Mouse (Mus musculus): Measurements from ENCODE around the gene Cst9. TPM values are rescaled to one million over a fixed set of nuclear protein-coding genes. Genes with fewer than 3 reads are reported as not detected.

Cst9 gene
- not detected in 2 replicates for polyA plus RNA-seq (2015; fragmentation: Nextera tagmentation; extraction: Ambion mirVana)

- TF ChIP-seq EP300 (optimal IDR thresholded peaks at IDR 0.05) (no peak), CTCF (IDR thresholded peaks at IDR 0.05; ENCODE audit: low read depth) (no peak)
- 40% methylated on average over 4 of the region's 4 CpGs for WGBS
Measured at GRCm38 (mm10) chr2:148834912-148835311, at the start of gene Cst9. Gene Cst9, plus strand, starts transcription at chr2:148835147.

GRCm38 (mm10) chr2:148789142-148789541 lies 45.8 kb upstream of the Cst9 start, which contains the start of gene Cst12:
Gene Cst12, plus strand, starts transcription at chr2:148789361.
- H3K27ac ChIP-seq (replicated peaks), result no peak within 1 kb of the TSS
- no peak within 1 kb of the TSS for H3K9ac ChIP-seq (ENCODE audit: low read length)
- ATAC-seq (ENCODE audit: low FRiP score, low TSS enrichment) (no peak), DNase-seq (ENCODE audit: low spot score) (no peak)
- H3K4me3 ChIP-seq (ENCODE audit: low read depth, low read length), result no peak within 1 kb of the TSS
- no peaks in the 10 kb centered on the region for H3K27me3 ChIP-seq (ENCODE audit: control insufficient read depth, insufficient read depth, low read length)
- no peaks in the 10 kb centered on the region for H3K4me1 ChIP-seq (replicated peaks; ENCODE audit: control insufficient read depth, insufficient read depth)
- no peaks in the 10 kb centered on the region for H3K9me3 ChIP-seq (ENCODE audit: control insufficient read depth, low read length)
- WGBS, result 93% methylated on average over 6 of the region's 6 CpGs
- H3K4me2 ChIP-seq (replicated peaks; ENCODE audit: low read depth), result no peak within 1 kb of the TSS
- no peak for TF ChIP-seq CTCF (IDR thresholded peaks at IDR 0.05; ENCODE audit: low read depth)
- no peak for TF ChIP-seq EP300 (optimal IDR thresholded peaks at IDR 0.05)
- no peaks in the 10 kb centered on the region for H3K36me3 ChIP-seq (ENCODE audit: control insufficient read depth, insufficient read depth, low read length)

More at GRCm38 (mm10) chr2:148834912-148835311, at the start of gene Cst9:
- no peaks in the 10 kb centered on the region for H3K27me3 ChIP-seq (ENCODE audit: control insufficient read depth, insufficient read depth, low read length)
- H3K4me2 ChIP-seq (replicated peaks; ENCODE audit: low read depth), result no peak within 1 kb of the TSS
- H3K9me3 ChIP-seq (ENCODE audit: control insufficient read depth, low read length), result no peaks in the 10 kb centered on the region
- no peak within 1 kb of the TSS for H3K27ac ChIP-seq (replicated peaks)
- DNase-seq (ENCODE audit: low spot score) (no peak), ATAC-seq (ENCODE audit: low FRiP score, low TSS enrichment) (no peak)
- no peaks in the 10 kb centered on the region for H3K4me1 ChIP-seq (replicated peaks; ENCODE audit: control insufficient read depth, insufficient read depth)
- H3K4me3 ChIP-seq (ENCODE audit: low read depth, low read length), result no peak within 1 kb of the TSS
- no peak within 1 kb of the TSS for H3K9ac ChIP-seq (ENCODE audit: low read length)
- H3K36me3 ChIP-seq (ENCODE audit: control insufficient read depth, insufficient read depth, low read length), result no peaks in the 10 kb centered on the region

GRCm38 (mm10) chr2:148798485-148798884 lies 36.5 kb upstream of the Cst9 start, which contains the start of gene Cst8:
Gene Cst8, plus strand, starts transcription at chr2:148798785.
- Histone ChIP-seq H3K9ac (ENCODE audit: low read length) (no peak within 1 kb of the TSS), H3K27ac (replicated peaks) (no peak within 1 kb of the TSS), H3K27me3 (ENCODE audit: control insufficient read depth, insufficient read depth, low read length) (no peaks in the 10 kb centered on the region), H3K9me3 (ENCODE audit: control insufficient read depth, low read length) (no peaks in the 10 kb centered on the region), H3K4me3 (ENCODE audit: low read depth, low read length) (no peak within 1 kb of the TSS), H3K4me2 (replicated peaks; ENCODE audit: low read depth) (no peak within 1 kb of the TSS), H3K4me1 (replicated peaks; ENCODE audit: control insufficient read depth, insufficient read depth) (no peaks in the 10 kb centered on the region), H3K36me3 (ENCODE audit: control insufficient read depth, insufficient read depth, low read length) (no peaks in the 10 kb centered on the region)
- TF ChIP-seq EP300 (optimal IDR thresholded peaks at IDR 0.05) (no peak), CTCF (IDR thresholded peaks at IDR 0.05; ENCODE audit: low read depth) (no peak)
- DNase-seq (ENCODE audit: low spot score), result no peak
- 84% methylated on average over 1 of the region's 1 CpGs for WGBS
- ATAC-seq (ENCODE audit: low FRiP score, low TSS enrichment), result no peak

- 41% methylated on average over 3 of the region's 3 CpGs for WGBS
- TF ChIP-seq CTCF (IDR thresholded peaks at IDR 0.05; ENCODE audit: low read depth) (no peak), EP300 (optimal IDR thresholded peaks at IDR 0.05) (no peak)
- ATAC-seq (ENCODE audit: low FRiP score, low TSS enrichment) (peak; percentile 47; the same call in 1 of the 2 replicates), DNase-seq (ENCODE audit: low spot score) (no peak)
- no peaks in the 10 kb centered on the region for H3K27me3 ChIP-seq (ENCODE audit: control insufficient read depth, insufficient read depth, low read length)
- no peak overlapping the region for H3K4me2 ChIP-seq (replicated peaks; ENCODE audit: low read depth)
- no peaks in the 10 kb centered on the region for H3K4me1 ChIP-seq (replicated peaks; ENCODE audit: control insufficient read depth, insufficient read depth)
- no peaks in the 10 kb centered on the region for H3K9me3 ChIP-seq (ENCODE audit: control insufficient read depth, low read length)
- no peak overlapping the region for H3K9ac ChIP-seq (ENCODE audit: low read length)
- no peaks in the 10 kb centered on the region for H3K36me3 ChIP-seq (ENCODE audit: control insufficient read depth, insufficient read depth, low read length)
- no peak overlapping the region for H3K4me3 ChIP-seq (ENCODE audit: low read depth, low read length)
- H3K27ac ChIP-seq (replicated peaks), result no peak overlapping the region
Measured at GRCm38 (mm10) chr2:148801491-148801921, 33.4 kb upstream of the Cst9 start.

GRCm38 (mm10) chr2:148806696-148807095 lies 28.3 kb upstream of the Cst9 start:
- no peaks in the 10 kb centered on the region for H3K4me1 ChIP-seq (replicated peaks; ENCODE audit: control insufficient read depth, insufficient read depth)
- ATAC-seq (ENCODE audit: low FRiP score, low TSS enrichment) (no peak), DNase-seq (ENCODE audit: low spot score) (no peak)
- H3K4me3 ChIP-seq (ENCODE audit: low read depth, low read length), result no peak overlapping the region
- no peak overlapping the region for H3K27ac ChIP-seq (replicated peaks)
- 51% methylated on average over 6 of the region's 6 CpGs for WGBS
- no peaks in the 10 kb centered on the region for H3K36me3 ChIP-seq (ENCODE audit: control insufficient read depth, insufficient read depth, low read length)
- H3K27me3 ChIP-seq (ENCODE audit: control insufficient read depth, insufficient read depth, low read length), result no peaks in the 10 kb centered on the region
- TF ChIP-seq CTCF (IDR thresholded peaks at IDR 0.05; ENCODE audit: low read depth) (no peak), EP300 (optimal IDR thresholded peaks at IDR 0.05) (no peak)
- H3K9me3 ChIP-seq (ENCODE audit: control insufficient read depth, low read length), result no peaks in the 10 kb centered on the region
- no peak overlapping the region for H3K9ac ChIP-seq (ENCODE audit: low read length)
- no peak overlapping the region for H3K4me2 ChIP-seq (replicated peaks; ENCODE audit: low read depth)

- no peaks in the 10 kb centered on the region for H3K36me3 ChIP-seq (ENCODE audit: control insufficient read depth, insufficient read depth, low read length)
- no peaks in the 10 kb centered on the region for H3K27me3 ChIP-seq (ENCODE audit: control insufficient read depth, insufficient read depth, low read length)
- TF ChIP-seq CTCF (IDR thresholded peaks at IDR 0.05; ENCODE audit: low read depth) (no peak), EP300 (optimal IDR thresholded peaks at IDR 0.05) (no peak)
- H3K4me1 ChIP-seq (replicated peaks; ENCODE audit: control insufficient read depth, insufficient read depth), result no peaks in the 10 kb centered on the region
- ATAC-seq (ENCODE audit: low FRiP score, low TSS enrichment) (no peak), DNase-seq (ENCODE audit: low spot score) (no peak)
- no peak within 1 kb of the TSS for H3K27ac ChIP-seq (replicated peaks)
- H3K4me3 ChIP-seq (ENCODE audit: low read depth, low read length), result no peak within 1 kb of the TSS
- H3K9ac ChIP-seq (ENCODE audit: low read length), result no peak within 1 kb of the TSS
- no peaks in the 10 kb centered on the region for H3K9me3 ChIP-seq (ENCODE audit: control insufficient read depth, low read length)
- H3K4me2 ChIP-seq (replicated peaks; ENCODE audit: low read depth), result no peak within 1 kb of the TSS
Measured at GRCm38 (mm10) chr2:148819909-148820308, 15.0 kb upstream of the Cst9 start, which contains the start of gene Cst13. Gene Cst13, plus strand, starts transcription at chr2:148820081.

Measured in stomach, postnatal 0 days (tissue).